Mouse (Mus musculus) lung, embryonic 16.5 days (tissue): ENCODE measurements around the gene Ppp2r3d. TPM values are rescaled to one million over a fixed set of nuclear protein-coding genes. Genes with fewer than 3 reads are reported as not detected.
A peak's percentile ranks its signal among the peaks of the same experiment; 100 is the strongest.
"Not testable (repeated sequence)": the region's sequence is repeated elsewhere in the genome, so short reads cannot be mapped to it uniquely, and the experiment has no call there.

Experiments used
- ATAC-seq: fragments of 200-750 bp; cut with Nextera tagmentation; 2 replicates; pipeline ENCODE4 v1.8.0; 2017; ENCODE audit warnings: low read depth, mild to moderate bottlenecking, moderate library complexity
- H3K27ac ChIP-seq: fragments of 300-500 bp; sonication (generic); 2 replicates; pipeline ENCODE4 v1.5.1; 2014; ENCODE audit warnings: mild to moderate bottlenecking, control low read depth, low read length
- H3K27me3 ChIP-seq: fragments of 300-500 bp; sonication (generic); 2 replicates; pipeline ENCODE4 v1.6.1; 2014; ENCODE audit warnings: low read depth, low read length, mixed read lengths; ENCODE audit not compliant: control insufficient read depth, insufficient read depth
- H3K36me3 ChIP-seq: fragments of 300-500 bp; sonication (generic); 2 replicates; pipeline ENCODE4 v1.6.1; 2014; ENCODE audit warnings: low read length; ENCODE audit not compliant: control insufficient read depth, insufficient read depth
- H3K4me1 ChIP-seq: fragments of 300-500 bp; sonication (generic); replicated peaks from 2 replicates; pipeline ENCODE4 v1.6.1; 2014; ENCODE audit warnings: low read length, mixed read lengths; ENCODE audit not compliant: control insufficient read depth, insufficient read depth
- H3K4me2 ChIP-seq: fragments of 300-500 bp; sonication (generic); 2 replicates; pipeline ENCODE4 v1.6.1; 2014; ENCODE audit warnings: low read depth, low read length, control low read depth
- H3K4me3 ChIP-seq: fragments of 300-500 bp; sonication (generic); 2 replicates; pipeline ENCODE4 v1.5.1; 2014; ENCODE audit warnings: mild to moderate bottlenecking, low read length, control low read depth
- H3K9ac ChIP-seq: fragments of 300-500 bp; sonication (generic); 2 replicates; pipeline ENCODE4 v1.6.1; 2014; ENCODE audit warnings: low read length, control low read depth
- H3K9me3 ChIP-seq: fragments of 300-500 bp; sonication (generic); 2 replicates; pipeline ENCODE4 v1.6.1; 2016; ENCODE audit warnings: low read length; ENCODE audit not compliant: control insufficient read depth
- WGBS: fragments of 180-500 bp; shearing (Covaris S2); extraction: QIAGEN DNeasy Blood & Tissue Kit; methylation state at CpG from one replicate; pipeline ENCODE4 v1.1.7; 2014; 5-methylcytosine and 5-hydroxymethylcytosine counted together
- polyA plus RNA-seq: library from polyadenylated mRNA; unstranded; fragments of >200 nt; fragmentation: Nextera tagmentation; extraction: Ambion mirVana; gene quantifications from 2 replicates; pipeline ENCODE4 v1.2.1, GENCODE M21; 2015

Ppp2r3d gene
- polyA plus RNA-seq = 107 and 113 TPM in 2 replicates

DNA sequence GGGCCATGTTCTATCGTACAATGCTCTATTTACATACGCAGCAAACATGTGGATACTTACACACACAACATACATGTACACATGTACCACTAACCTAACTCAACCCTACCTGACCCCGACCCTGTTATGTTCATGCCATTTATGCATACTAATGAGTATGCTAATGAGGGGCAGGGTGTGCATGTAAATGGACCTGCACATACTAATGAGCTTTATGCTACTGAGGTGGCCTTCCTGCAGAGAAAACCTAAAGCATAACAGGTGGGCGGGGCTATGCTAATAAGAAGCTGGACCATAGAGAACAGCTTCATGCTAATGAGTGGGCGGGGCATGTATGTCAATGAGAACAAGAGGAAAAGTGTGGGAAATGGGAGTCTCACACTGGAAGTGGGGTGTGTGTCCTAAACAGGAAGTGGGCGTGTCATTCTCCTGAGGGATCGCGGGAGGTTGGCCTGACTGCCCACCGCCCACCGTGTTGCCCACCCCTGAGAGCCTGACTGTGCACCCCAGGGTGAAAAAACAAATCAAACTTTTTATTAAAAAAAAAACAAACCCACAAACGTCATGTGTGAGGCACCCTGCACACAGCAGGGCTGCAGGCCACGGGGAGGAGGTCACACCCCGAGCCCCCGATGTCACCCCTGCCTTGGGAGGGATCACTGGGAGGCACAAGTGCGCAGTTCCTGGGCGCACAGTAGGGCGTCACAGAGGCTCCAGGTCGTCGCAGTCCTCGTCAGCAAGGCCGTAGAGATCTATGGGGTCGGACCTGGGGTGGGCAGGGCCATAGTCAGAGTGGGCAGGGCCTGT lies at the start of gene Ppp2r3d:
Gene Ppp2r3d (minus strand): TSS at position 803 of the 807 bp plus-strand sequence.
- no peak for ATAC-seq
- no peaks in the 10 kb centered on the region for H3K27me3 ChIP-seq
- H3K27ac ChIP-seq = peak within 1 kb of the TSS; percentile 75
- no peak within 1 kb of the TSS for H3K4me2 ChIP-seq
- H3K4me1 ChIP-seq = no peaks in the 10 kb centered on the region
- H3K36me3 ChIP-seq = peaks cover 16% of the 10 kb centered on the region
- 96% methylated on average over 22 of the region's 22 CpGs for WGBS
- H3K4me3 ChIP-seq = no peak within 1 kb of the TSS
- H3K9ac ChIP-seq = no peak within 1 kb of the TSS
- peaks cover 7% of the 10 kb centered on the region for H3K9me3 ChIP-seq

GRCm38 (mm10) chr9:124493693-124494092 lies 17.0 kb upstream of the Ppp2r3d start, which contains the start of gene Gm21836:
Gene Gm21836, minus strand, starts transcription at chr9:124493793.
- not testable (repeated sequence) for ATAC-seq, H3K9ac ChIP-seq
- WGBS = 81% methylated on average over 2 of the region's 2 CpGs

GRCm38 (mm10) chr9:124480361-124480980 lies 3.8 kb upstream of the Ppp2r3d start:
- H3K4me1 ChIP-seq, H3K9me3 ChIP-seq, H3K9ac ChIP-seq, ATAC-seq, H3K27ac ChIP-seq, H3K27me3 ChIP-seq, H3K4me3 ChIP-seq: not testable (repeated sequence)
- 0 out of 2 replicates have a peak overlapping the region, but pooled peaks have one; percentile 6 for H3K4me2 ChIP-seq
- peaks cover 13% of the 10 kb centered on the region for H3K36me3 ChIP-seq
- WGBS = 51% methylated on average over 11 of the region's 15 CpGs

More at GRCm38 (mm10) chr9:124493693-124494092, 17.0 kb upstream of the Ppp2r3d start, which contains the start of gene Gm21836:
- H3K4me1 ChIP-seq, H3K36me3 ChIP-seq, H3K27me3 ChIP-seq, H3K27ac ChIP-seq, H3K9me3 ChIP-seq, H3K4me2 ChIP-seq, H3K4me3 ChIP-seq: not testable (repeated sequence)

- Histone ChIP-seq H3K27me3 (no peaks in the 10 kb centered on the region), H3K36me3 (peaks cover 16% of the 10 kb centered on the region), H3K4me1 (no peaks in the 10 kb centered on the region), H3K27ac (peak overlapping the region; percentile 50), H3K4me2 (no peak overlapping the region), H3K9me3 (peaks cover 7% of the 10 kb centered on the region), H3K9ac (no peak overlapping the region), H3K4me3 (no peak overlapping the region)
- ATAC-seq = peak; percentile 87
- WGBS = 41% methylated on average over 3 of the region's 3 CpGs
Observed at GRCm38 (mm10) chr9:124478081-124478480, 1.4 kb upstream of the Ppp2r3d start.

DNA sequence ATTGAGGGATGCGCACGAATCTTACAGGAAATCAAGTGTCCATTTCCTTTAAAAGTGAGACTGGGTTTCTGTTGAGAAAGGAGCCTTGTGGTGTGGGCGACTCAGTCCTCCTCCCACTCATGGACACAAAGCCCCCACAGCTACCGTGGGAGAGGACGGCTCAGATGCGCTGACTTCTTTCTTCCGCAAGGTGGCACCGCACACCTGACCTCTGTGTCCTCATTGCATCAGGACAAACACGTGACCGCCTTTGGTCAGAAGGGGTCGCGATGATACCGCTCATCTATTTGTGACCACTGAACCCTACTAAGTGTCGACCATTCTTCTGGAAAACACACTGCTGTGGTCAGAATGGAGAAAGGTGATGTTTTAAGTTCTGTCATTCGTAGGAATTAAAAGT lies 1.0 kb downstream of the Ppp2r3d start:
- peaks cover 16% of the 10 kb centered on the region for H3K36me3 ChIP-seq
- no peak for ATAC-seq
- WGBS = 90% methylated on average over 15 of the region's 15 CpGs
- H3K4me3 ChIP-seq = no peak overlapping the region
- H3K9ac ChIP-seq = no peak overlapping the region
- no peak overlapping the region for H3K27ac ChIP-seq
- no peaks in the 10 kb centered on the region for H3K27me3 ChIP-seq
- H3K4me1 ChIP-seq = no peaks in the 10 kb centered on the region
- H3K9me3 ChIP-seq = peaks cover 7% of the 10 kb centered on the region
- no peak overlapping the region for H3K4me2 ChIP-seq

- H3K9ac ChIP-seq = no peak overlapping the region
- no peak overlapping the region for H3K4me2 ChIP-seq
- H3K27ac ChIP-seq = no peak overlapping the region
- H3K36me3 ChIP-seq = no peaks in the 10 kb centered on the region
- ATAC-seq = peak; percentile 77
- 2% methylated on average over 1 of the region's 1 CpGs for WGBS
- H3K9me3 ChIP-seq = no peaks in the 10 kb centered on the region
- H3K4me3 ChIP-seq = no peak overlapping the region
- no peaks in the 10 kb centered on the region for H3K27me3 ChIP-seq
- no peaks in the 10 kb centered on the region for H3K4me1 ChIP-seq
Observed at GRCm38 (mm10) chr9:124456572-124456971, 20.1 kb downstream of the Ppp2r3d start.

- peaks cover 34% of the 10 kb centered on the region for H3K9me3 ChIP-seq
- no peaks in the 10 kb centered on the region for H3K27me3 ChIP-seq
- no peak overlapping the region for H3K27ac ChIP-seq
- H3K36me3 ChIP-seq = peaks cover 36% of the 10 kb centered on the region
- no peak overlapping the region for H3K9ac ChIP-seq
- ATAC-seq = no peak
- over 99% methylated on average over 15 of the region's 15 CpGs for WGBS
- no peak overlapping the region for H3K4me3 ChIP-seq
- H3K4me2 ChIP-seq = no peak overlapping the region
- no peaks in the 10 kb centered on the region for H3K4me1 ChIP-seq
Observed at GRCm38 (mm10) chr9:124442533-124442855, 34.2 kb downstream of the Ppp2r3d start.

GRCm38 (mm10) chr9:124441681-124442532 lies 34.8 kb downstream of the Ppp2r3d start:
- H3K36me3 ChIP-seq = peaks cover 36% of the 10 kb centered on the region
- 97% methylated on average over 45 of the region's 45 CpGs for WGBS

DNA sequence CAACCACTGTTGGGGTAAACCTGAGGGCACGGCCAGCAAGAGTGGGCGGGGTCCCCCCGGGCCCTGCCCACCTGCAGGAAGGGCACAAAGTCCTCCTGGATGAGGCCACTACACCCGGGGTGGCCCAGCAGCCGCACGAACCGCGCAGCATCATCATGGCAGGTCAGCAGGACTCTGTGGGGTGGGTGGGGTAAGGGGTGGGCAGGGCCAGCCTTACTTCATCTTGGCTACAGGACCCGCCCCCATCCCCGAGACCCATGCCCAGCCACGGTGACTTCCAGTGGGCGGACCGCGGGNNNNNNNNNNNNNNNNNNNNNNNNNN lies 36.0 kb downstream of the Ppp2r3d start:
- no peaks in the 10 kb centered on the region for H3K4me1 ChIP-seq
- no peak; the same call in 1 of the 2 replicates for ATAC-seq
- peaks cover 34% of the 10 kb centered on the region for H3K9me3 ChIP-seq
- H3K9ac ChIP-seq = no peak overlapping the region
- no peak overlapping the region for H3K4me2 ChIP-seq
- H3K36me3 ChIP-seq = peaks cover 36% of the 10 kb centered on the region
- no peaks in the 10 kb centered on the region for H3K27me3 ChIP-seq
- H3K27ac ChIP-seq = no peak overlapping the region
- no peak overlapping the region for H3K4me3 ChIP-seq
- 81% methylated on average over 11 of the region's 14 CpGs for WGBS

More at GRCm38 (mm10) chr9:124441681-124442532, 34.8 kb downstream of the Ppp2r3d start:
- no peak overlapping the region for H3K9ac ChIP-seq
- H3K4me2 ChIP-seq = no peak overlapping the region
- no peak overlapping the region for H3K4me3 ChIP-seq
- no peaks in the 10 kb centered on the region for H3K27me3 ChIP-seq
- H3K27ac ChIP-seq = no peak overlapping the region
- H3K4me1 ChIP-seq = no peaks in the 10 kb centered on the region
- peak; percentile 9; the same call in 1 of the 2 replicates for ATAC-seq
- peaks cover 34% of the 10 kb centered on the region for H3K9me3 ChIP-seq
